Mouse (Mus musculus) heart, postnatal 25 days (tissue): ENCODE results near the gene Rhot1. TPM values are rescaled to one million over a fixed set of nuclear protein-coding genes. Genes with fewer than 3 reads are reported as not detected.

Source experiments
- DNase-seq: peaks from one replicate; pipeline ENCODE4 v3.0.0; 2022; ENCODE audit warnings: low spot score
- intact Hi-C: fragments of 180-260 bp; cut with DNase I; formaldehyde crosslinking; loops from one replicate; pipeline ENCODE4 v1.15.1; 2025
- total RNA-seq, 2 experiments: library from RNA; stranded (reverse); gene quantifications; 2 replicates each; pipeline ENCODE4 v1.2.3; 2021

Gene Rhot1
- total RNA-seq, 2 experiments from 2014 or later, result 62.4 to 68.1 TPM

DNA sequence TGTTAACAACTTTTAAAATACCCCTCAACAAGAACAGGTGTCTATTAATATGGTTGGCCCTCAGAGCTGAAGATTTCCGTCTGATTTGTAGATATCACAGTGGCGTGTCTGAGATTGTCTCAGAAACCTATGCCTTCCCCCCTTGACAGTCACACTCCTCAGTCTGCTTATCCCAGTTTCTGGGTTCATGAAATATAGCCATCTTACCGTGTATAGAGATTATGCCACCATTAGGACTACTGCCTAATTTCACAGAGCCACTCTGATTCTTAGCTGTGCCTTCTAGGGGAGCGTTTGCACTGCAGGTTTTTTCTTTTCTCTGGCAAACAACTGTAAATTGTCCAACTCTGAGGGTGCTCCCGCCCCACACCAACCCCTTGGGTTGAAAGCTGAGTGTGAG lies 62.3 kb downstream of the Rhot1 start:
- intact Hi-C loops, result no loop called here
- DNase-seq, result no peak

DNA sequence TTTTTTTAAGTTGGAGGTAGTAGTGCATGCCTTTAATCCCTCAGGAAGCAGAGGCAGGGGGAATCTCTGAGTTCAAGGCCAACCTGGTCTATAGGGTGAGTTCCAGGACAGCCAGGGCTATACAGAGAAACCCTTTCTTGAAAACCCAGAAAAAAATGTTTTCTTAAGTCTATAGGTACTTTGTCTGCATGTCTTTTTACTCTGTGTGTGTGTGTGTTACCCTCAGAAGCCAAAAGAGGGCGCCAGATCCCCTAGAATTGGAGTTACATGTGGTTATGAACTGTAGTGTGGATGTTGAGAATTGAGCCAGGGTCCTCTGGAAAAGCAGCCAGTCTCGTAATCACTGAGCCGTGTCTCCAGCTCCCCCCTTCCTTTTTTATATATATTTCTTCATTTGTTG lies 66.2 kb downstream of the Rhot1 start:
- intact Hi-C loops, result no loop called here
- no peak for DNase-seq

DNA sequence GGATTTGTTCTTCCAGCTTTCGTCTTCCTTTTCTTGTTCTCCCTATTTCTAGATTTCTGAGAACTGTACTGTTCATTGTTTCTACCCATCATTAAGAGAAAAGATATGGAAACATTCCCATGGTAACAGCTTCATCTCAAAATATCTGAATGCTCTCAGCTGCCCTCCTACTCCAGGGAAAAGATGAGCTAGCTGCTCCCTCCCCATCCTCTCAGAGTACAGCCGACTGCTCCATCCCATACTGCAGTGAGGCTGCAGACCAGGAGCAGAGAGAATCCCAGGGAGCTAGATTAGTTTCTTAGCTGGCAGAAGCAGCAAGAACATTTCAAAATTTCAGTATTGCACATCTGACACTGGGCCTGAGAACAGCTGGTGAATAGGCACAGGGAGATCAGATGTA lies 69.2 kb downstream of the Rhot1 start:
- intact Hi-C loops, result no loop called here
- DNase-seq, result no peak

DNA sequence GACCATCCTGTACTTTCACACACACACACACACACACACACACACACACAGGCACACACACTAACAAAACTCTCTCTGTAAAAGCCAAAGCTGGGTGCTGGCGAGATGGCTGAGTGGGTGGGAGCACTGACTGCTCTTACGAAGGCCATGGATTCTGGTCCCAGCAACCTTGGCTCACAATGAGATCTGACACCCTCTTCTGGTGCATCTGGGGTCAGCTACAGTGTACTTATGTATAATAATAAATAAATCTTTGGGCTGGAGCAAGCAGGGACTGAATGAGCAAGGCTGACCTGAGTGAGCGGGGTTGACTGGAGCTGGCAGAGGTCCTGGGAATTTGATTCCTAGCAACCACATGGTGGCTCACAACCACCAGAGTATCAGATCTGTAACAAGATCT lies 75.0 kb downstream of the Rhot1 start:
- no peak for DNase-seq
- intact Hi-C loops, result no loop called here

DNA sequence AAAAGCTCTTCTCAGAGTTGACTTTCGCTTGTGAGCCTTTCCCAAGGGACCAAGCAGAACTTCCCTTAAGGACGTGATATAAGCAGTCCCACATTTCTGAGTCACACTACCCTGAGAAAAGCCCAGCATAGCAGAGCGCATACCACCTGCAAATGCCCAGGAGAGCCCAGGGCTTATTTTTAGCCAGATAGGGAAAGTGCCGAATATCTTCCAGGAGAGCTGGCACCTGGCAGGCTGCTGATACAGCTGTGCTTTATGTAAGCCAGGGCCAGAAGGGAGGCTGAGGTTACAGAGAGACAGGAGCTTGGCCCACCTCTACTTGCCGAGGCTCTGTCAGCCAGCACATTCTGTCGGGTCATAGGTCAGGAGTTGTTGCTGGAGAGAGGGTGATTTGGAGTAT lies 75.8 kb downstream of the Rhot1 start:
- DNase-seq, result no peak
- intact Hi-C loops, result no loop called here

DNA sequence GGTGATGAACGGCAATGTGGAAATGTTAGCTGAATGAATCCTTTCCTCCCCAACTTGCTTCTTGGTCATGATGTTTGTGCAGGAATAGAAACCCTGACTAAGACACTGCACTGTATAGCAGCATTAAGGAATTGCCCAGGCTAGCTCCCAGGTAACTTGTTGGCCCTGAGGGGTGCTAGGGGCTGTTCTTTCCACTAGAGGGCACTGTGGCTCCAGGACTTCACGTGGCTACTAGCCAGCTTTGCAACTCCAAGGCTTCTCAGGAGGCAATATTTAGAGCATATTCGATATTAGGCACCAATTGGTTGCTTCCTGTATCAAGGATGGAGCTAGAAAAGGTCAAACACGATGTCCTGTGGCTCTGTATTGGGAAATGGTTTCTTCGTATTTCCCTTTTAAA lies 78.3 kb downstream of the Rhot1 start:
- intact Hi-C loops, result loop anchor here (1.0 kb wide), 1 partner anchor 64 kb away; no protein-coding TSS in a partner anchor
- DNase-seq, result no peak

DNA sequence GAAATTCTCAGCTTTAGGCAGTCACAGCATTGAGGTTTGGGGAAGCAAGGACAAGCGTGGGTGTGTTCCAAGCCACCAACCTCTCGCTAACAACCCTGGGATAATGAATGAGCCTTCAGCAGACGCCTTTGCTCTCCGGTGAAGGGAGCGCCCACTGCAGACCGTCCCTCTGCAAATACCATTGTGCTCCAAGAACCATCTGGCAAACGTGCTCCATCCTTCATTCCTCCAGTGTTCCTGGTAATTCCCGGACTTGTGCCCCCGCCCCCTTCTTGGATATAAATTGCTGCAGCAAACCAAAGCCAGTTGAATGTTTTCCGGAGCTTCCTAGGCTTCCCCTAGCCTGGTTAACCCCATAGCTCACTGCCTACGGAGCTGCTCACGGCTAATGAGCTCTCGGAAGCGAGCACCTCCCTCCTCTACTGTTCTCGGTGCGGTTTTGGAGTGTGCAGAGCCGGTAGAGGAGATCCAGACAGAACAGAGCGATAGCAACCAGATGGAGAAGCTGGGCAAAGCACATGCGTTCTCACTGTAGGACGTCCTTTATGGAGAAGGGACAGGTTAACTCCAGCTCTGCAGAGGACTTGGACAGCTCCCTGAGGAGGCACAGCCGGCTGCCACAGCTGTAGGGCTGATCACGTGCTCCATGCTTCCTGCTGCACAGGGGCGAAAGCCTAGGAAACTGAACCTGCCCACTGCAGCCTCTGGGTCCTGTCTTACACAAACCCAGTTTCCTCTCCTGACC lies 81.1 kb downstream of the Rhot1 start:
- intact Hi-C loops, result no loop called here
- no peak for DNase-seq

DNA sequence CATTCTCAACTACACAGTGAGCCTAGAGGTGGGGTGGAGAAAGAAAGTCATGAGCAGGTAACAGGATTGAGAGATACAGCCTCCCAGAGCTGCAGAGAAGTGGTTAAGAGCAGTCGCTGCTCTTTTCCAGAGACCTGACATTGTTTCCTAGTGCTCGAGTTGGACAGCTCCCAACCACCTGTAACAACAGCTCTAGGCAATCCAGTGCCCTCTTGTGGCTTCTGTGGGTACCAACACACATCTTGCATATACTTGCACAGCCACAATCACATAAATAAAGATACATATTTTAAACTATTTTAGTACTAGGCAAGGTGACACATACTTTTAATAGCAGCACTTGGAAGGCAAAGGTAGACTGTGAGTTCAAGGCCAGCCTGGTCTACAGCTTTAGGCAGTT lies 82.2 kb downstream of the Rhot1 start:
- DNase-seq, result no peak
- intact Hi-C loops, result no loop called here

DNA sequence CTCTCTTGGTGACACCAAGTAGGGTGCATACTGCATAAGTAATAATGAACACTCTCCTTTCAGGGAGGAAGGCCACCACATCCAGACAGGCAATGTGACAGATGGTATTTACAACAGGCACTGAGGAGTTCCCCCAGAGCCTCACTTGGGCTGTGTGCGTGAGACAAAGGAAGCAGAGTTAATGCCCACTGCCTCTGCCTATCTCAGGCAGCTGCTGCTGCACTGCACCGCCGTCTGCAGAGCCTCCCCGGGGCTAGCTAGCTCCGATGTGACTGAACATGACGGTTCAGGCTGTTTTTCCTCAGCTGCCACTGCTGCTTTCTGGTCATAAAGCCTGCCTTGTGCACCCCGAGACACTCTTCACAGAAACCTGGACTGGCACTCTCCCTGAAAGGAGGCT lies 83.6 kb downstream of the Rhot1 start:
- DNase-seq, result no peak
- intact Hi-C loops, result no loop called here

DNA sequence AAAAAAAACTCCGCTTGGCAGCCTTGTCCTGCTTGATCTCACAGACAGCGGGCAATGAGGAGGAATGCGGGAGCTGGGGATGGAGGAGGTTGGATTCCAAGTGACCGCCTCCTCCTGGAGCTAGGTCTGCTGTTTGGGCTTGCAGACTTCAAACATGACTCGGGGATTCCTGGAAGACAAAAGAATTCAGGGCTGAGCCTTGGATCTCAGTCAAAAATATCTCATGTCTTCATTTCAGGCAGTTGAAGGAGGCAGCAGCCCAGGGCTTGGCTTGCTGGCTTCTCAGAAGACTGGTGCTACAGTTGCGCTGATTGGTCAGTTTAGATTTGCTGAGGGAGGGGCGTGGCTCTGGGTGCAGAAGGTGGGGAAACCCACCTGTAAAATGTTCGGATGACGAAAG lies 86.2 kb downstream of the Rhot1 start:
- intact Hi-C loops, result no loop called here
- DNase-seq, result no peak

DNA sequence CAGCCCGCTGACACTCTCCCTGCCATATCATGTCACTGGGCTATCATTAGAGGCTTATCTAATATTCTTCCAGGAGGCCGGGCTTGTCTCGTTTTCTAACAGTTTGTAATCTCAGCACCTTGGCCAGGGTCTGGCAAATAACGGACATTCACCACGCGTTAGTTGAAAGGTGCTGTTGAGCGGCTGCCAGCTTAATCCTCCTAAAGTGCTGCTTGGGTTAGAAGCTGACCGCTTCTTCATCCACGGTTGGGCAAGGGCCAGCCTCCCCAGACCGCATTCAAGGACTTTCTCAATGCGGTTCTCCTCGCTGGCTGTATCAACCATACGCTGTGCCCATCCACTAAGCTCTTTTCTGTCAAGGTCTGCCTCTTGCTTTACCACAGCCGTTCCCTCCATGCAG lies 87.0 kb downstream of the Rhot1 start:
- no peak for DNase-seq
- intact Hi-C loops, result no loop called here

DNA sequence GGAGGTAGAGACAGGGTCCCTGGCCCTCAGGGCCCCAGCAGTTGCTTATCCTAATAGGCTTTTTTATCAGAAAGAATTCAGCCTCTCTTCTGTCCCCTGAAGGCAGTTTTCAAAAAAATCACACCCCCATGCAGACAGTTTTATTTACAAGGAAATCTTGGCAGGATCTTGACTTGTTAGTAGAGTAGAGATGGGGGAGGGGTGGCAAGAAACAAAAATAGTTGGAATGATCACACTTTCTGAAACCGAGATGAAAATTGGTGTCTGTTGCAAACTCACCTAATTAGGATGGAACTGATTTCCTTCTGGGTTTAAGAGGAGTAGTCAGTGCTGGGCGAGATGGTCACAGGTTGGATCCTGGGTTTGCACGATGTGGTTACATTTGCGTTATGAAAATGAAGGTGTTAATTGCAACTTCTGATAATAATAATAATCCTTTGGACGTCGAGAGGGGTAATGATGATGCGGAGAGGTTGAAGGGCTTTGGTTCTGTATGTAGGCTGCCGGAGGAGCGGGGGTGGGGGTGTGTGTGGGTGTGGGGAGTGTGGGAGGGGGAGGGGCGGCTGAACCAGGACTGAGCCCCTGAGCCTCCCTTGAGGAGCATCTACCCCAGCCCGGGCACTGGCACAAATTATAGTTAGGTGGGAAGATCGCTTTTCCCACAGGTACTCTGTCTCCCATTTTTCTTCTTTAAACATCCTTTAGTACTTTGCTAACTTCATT lies 90.9 kb downstream of the Rhot1 start:
- no peak for DNase-seq
- intact Hi-C loops, result no loop called here

DNA sequence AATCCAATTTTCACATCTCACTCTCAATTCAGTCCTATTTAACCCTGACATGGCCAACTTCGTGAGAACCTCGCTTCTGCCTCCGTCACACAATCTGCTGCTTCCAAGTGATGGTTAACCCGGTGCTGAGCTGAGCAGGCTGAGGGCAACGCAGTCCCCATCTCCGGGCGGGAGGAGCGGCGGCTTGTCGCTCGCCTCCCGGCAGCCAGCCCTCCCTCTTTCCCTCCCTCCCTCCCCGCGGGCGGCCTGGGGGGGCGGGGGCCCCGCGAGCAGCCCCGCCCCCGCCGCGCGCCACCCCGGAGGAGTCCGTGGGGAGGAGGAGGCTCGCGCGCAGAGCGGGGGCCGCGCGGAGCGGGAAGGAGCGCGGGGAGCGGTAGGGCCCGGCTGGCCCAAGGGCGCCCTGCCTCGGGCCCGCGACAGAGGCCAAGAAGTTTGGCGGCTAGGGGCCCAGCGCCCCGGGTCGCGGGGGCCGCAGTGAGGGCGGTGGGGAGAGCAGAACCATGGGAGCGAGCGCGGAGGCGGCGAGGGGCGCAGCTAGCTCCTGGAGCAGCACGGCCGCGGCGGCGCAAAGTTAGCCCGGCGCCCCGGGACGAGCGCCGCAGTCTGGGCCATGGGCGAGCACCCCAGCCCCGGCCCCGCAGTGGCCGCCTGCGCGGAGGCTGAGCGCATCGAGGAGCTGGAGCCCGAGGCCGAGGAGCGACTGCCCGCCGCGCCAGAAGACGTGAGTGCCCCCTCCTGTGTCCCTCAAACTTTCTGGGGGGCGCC lies 91.9 kb downstream of the Rhot1 start, which contains the start of gene Rhbdl3:
Gene Rhbdl3 (plus strand): TSS at position 362 of the 765 bp plus-strand sequence.
- DNase-seq, result peak; percentile 33
- intact Hi-C loops, result no loop called here

DNA sequence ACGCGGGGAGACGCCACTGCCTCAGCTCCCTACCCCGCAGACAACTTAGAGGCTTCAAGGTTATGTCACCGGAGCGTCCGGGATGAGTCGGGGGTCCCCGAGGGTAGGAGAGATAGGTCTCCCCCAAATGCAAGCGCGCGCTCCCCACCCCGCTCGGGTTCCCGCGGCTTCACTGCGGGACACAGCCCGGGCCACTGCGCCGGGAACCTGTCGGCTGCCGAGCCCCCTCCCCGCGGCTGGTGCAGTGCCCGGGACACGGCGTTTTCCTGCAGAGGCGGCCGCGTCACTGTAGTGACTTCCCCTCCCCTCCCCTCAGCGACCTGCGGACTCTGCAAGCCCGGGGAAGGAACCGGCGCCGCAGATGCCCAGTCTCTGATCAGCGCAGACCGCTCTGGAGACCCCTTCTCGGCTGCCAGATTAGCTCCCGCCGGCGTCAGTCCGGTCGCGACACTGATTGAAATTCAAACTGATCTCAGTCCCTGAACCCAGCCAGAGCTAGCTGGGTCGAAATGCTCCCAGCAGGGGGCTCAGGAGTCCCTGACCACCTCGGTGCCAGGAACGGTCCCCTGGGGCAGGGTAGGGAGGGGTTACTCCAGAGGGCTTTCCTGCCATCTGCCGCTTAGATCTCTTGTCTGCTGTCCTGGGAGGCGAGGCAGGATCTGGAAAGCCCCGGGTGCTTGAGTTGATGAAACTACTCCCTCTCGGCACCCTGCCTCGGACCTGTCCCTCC lies 92.7 kb downstream of the Rhot1 start:
- intact Hi-C loops, result no loop called here
- DNase-seq, result peak; percentile 41

DNA sequence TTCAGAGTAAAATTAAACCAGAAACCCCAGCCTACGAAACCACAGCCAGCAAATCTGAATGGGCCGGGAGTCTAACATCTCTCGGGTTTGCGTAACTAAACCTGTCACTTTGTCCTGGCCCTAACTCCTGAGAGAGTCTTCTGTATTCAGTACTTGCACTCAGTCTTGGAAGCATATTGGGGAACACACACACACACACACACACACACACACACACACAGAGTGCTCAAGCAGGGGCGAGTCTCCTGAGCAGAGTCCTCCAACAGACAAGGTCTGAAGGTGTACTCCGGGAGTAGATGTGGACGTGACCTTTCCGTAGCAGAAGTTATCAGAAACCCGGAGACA lies 93.2 kb downstream of the Rhot1 start:
- no peak for DNase-seq
- intact Hi-C loops, result no loop called here

DNA sequence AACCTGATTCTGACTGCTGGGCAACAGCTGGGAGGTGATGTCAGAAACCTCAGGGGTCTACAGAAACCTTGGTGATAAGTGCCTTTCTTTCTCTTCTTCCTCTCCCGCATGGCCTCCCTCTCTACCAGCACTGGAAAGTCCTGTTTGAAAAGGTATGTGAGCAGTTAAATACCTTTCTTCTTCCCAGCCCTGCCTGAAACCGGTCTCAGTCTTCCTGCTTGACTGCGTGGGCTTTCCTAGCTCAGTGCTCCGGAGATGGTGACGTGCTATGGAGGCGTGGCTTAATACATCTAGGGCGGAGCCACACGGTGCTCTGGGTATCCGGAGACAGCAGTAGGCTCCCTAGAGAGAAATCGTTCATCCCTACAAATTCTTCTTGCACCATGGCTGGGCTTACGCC lies 93.7 kb downstream of the Rhot1 start:
- DNase-seq, result peak; percentile 52
- intact Hi-C loops, result no loop called here

DNA sequence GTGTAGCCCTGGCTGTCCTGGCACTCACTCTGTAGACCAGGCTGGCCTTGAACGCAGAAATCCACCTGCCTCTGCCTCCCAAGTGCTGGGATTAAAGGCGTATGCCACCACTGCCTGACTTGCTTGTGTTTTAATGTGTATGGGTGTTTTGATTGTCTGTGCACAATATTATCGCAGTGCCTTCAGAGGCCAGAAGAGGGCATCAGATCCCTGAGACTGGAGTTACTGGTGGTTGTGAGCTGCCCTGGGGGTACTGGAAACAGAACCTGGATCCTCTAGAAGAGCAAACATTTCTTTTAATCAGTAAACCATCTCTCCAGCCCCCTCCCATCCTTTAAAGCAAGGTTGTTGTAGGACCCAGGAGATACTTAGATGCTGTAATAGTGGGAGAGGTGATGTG lies 94.9 kb downstream of the Rhot1 start:
- DNase-seq, result no peak
- intact Hi-C loops, result no loop called here

DNA sequence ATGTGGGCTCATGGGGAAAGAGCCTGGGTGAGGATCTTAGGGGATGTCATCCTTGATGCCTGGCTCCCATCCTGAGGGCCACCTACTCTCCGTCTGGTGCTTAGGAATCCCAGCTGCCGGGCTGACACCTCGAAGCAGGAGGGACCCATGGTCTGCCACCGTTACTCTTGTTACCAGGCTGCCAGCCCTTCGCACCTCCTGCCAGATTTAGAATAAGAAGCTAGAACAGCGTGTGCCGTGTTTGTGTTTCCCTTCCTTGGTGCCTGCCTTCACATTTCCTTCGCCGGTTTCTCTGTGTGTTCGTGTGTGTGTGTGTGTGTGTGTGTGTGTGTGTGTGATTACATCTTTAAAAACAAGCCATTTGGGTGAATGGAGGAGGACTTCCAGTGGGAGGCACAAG lies 96.0 kb downstream of the Rhot1 start:
- intact Hi-C loops, result no loop called here
- DNase-seq, result no peak

DNA sequence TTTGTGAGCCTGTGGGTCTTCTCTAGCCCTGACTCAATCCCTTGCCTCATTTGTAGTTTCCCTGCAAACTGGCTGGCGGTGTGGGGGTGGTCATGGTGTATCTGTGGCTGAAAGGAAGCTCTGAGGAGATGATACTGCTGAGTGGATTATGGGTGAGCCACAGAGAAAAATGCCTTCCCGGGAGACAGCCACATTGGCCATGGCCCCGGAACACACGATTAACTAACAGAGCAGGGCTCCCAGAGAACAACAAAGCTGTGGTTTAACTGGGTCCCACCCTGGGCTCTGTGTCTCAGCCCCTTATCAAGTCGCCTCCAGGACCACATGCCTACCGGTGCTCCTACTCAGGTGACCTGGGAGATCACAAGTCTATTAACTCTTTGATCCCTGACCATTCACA lies 99.7 kb downstream of the Rhot1 start:
- intact Hi-C loops, result no loop called here
- DNase-seq, result no peak

DNA sequence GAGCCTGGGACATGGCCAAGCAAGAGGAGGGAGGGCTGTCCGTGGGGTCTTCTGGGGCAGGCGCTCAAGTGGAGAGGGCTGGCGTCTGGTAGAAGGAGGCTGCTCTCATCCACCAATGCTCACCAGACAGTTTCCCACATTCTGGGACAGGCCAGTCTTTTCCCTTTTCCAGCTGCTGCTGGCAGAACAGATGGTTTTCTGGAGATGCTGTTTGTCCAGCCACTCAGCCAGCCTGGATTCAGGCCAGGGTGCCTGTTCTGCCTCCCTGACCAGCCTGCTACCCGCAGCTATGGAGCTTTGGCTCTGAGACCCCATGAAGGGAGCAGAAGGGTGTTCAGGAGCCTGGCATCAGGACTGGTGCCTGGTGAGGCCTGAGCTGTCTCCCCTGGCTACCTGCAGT lies 102.5 kb downstream of the Rhot1 start:
- intact Hi-C loops, result no loop called here
- no peak for DNase-seq
